Mouse (Mus musculus) thymus, postnatal 14 days (tissue): ENCODE data around the gene Fam209.

Experiments used
- DNase-seq: peaks from one replicate; pipeline ENCODE4 v3.0.0; 2021

Fam209 gene

DNA sequence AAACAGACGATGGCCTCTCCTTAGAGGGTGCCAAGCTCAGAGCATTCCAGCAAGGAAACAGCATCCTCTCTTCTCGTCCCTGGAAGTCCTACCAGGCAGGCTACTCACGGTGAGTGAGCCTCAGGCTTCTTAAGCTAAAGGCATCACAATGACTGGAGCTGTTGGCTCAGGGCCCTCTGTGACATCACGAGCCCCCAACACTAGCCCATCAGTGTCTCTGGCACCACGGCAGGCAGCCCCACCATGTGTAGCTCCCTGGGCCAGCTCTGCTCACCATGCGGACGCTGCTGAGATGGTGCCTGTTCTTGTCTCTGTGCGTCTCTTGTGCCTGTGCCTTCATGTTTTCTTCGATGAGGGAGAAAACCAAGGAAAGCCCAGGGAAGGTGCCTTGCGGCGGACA is at the start of gene Fam209:
Fam209 (plus strand) TSS at position 203 of the 400 bp plus-strand sequence.
- no peak for DNase-seq

- DNase-seq = no peak
These were observed 41.7 kb upstream of the Fam209 start for GRCm38 (mm10) chr2:172430609-172431008.

- peak; percentile 85 for DNase-seq
These were observed 38.6 kb upstream of the Fam209 start for GRCm38 (mm10) chr2:172433746-172434145.

- DNase-seq = no peak
These were observed 34.9 kb upstream of the Fam209 start for GRCm38 (mm10) chr2:172437371-172437952.

DNA sequence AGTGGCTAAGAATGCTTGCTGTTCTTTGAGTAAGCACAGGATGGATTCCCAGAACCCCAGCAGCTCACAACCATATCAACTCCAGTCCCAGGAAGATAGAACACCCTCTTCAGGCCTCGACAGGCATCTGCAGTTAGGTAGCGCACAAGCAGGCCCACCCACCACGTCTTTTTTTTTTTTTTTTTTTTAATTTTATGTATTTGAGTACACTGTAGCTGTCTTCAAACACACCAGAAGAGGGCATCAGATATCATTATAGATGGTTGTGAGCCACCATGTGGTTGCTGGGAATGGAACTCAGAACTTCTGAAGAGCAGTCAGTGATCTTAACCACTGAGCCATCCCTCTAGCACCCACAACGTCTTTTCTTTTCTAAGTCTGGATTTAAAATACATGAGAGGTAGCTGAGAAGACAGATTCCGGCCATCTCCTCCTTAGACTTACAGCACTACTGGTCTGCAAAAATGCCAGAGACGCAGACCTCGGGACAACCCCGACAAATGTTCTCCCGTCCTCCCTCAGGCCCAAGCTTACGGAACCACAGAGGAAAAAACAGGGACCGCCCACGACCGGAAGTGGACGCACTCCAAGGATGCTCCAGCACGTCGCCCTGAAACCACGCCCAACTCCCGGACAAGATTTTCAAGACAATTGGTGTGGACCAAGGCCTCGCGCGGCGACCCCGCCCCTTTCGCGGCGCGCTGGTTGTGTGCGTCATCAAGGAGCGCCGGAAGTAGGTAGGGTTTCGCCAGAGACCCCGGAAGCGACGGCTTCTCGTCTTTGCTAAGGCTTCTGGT is 32.3 kb upstream of the Fam209 start, which contains the start of gene Rtf2:
Rtf2 (plus strand) TSS at position 714 of the 797 bp plus-strand sequence.
- peak; percentile 98 for DNase-seq

DNA sequence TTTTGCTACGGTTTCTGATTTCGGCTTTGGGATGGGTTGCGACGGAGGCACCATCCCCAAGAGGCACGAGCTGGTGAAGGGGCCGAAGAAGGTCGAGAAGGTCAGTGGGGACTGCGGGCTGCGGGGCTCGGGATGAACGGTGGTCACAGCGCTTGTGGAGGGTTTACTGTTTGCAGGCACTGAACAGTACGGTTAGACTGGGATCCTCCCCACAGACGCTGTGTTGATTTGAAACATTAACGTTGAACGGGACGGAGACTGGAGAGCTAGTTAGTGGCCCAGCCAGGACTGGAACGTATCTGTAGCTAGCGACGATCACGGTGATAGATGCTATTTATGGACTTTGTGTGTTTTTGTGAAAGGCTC is 31.7 kb upstream of the Fam209 start:
- no peak for DNase-seq

DNA sequence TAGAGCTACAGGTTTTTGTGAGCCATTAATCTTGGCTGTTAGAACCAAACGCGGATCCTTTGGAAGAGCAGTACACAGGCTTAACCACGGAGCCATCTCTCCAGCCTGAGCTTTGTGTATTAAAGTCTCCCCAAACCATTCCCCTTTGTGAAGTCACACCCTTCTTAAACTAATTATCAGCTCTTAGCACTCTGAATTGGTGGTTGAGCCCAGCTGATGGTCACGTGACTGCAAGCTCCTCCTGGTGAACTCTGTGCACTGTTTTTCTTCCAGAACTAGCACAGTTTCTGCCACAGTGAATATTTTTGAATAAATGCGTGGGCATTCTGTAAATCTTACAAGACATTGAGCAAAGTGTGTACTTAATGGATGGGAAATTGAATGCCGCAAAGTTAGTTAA is 31.1 kb upstream of the Fam209 start:
- DNase-seq = no peak

GRCm38 (mm10) chr2:172445617-172446016 is 26.7 kb upstream of the Fam209 start:
- DNase-seq = no peak

GRCm38 (mm10) chr2:172447317-172447716 is 25.0 kb upstream of the Fam209 start:
- peak; percentile 66 for DNase-seq

GRCm38 (mm10) chr2:172448329-172448728 is 24.0 kb upstream of the Fam209 start:
- no peak for DNase-seq

GRCm38 (mm10) chr2:172450640-172451039 is 21.7 kb upstream of the Fam209 start:
- peak; percentile 51 for DNase-seq

GRCm38 (mm10) chr2:172452031-172452430 is 20.3 kb upstream of the Fam209 start:
- no peak for DNase-seq

GRCm38 (mm10) chr2:172452458-172452857 is 19.9 kb upstream of the Fam209 start:
- no peak for DNase-seq

- no peak for DNase-seq
These were observed 13.8 kb upstream of the Fam209 start, which contains the start of gene Gcnt7 for GRCm38 (mm10) chr2:172458496-172458895. Gcnt7 (minus strand) TSS chr2:172458596.

GRCm38 (mm10) chr2:172460647-172461046 is 11.7 kb upstream of the Fam209 start:
- no peak for DNase-seq

DNA sequence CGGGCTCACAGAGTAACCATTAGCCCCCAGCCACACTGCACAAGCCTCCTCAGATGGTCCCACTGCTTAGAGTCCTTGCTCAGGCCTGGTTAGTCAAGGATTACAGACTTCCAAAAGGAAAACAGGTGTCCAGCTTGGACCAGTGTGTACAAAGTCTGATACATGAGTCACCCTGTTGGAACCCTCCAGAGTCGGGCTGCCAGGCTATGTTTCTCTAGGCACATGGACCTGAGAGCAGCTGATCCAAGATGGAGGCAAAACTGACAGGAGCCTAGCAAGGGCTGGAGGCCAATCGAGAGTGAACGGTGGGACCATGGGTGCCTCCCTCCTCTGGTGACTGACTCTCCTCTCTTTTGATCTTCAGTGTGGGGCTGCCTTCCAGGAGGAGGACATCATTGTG is 9.5 kb upstream of the Fam209 start:
- no peak for DNase-seq

DNA sequence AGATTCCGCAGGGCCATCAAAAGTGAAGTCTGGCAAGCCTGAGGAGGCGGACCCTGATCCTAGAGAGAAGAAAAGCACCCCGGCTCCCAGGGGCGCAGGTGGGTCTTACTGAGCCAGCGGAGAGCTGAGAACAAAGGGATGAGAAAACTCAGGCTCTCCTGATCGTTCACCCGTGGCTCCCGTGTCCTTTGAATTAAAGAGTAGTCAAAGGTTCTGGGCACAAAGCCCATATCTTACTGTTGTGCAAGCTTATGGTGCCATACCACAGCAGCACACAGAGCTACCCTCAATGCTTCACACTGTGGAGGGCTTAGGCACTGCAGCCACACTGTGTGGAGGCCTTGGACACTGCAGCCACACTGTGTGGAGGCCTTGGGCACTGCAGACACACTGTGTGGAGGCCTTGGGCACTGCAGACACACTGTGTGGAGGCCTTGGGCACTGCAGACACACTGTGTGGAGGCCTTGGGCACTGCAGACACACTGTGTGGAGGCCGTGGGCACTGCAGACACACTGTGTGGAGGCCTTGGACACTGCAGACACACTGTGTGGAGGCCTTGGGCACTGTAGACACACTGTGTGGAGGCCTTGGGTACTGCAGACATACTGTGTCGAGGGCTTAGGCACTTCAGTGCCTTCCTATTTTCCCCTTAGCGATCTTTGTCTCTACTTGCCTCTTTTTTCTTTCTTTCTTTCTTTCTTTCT is 5.7 kb upstream of the Fam209 start:
- no peak for DNase-seq

- DNase-seq = no peak
These were observed 5.1 kb upstream of the Fam209 start for GRCm38 (mm10) chr2:172467206-172467605.

DNA sequence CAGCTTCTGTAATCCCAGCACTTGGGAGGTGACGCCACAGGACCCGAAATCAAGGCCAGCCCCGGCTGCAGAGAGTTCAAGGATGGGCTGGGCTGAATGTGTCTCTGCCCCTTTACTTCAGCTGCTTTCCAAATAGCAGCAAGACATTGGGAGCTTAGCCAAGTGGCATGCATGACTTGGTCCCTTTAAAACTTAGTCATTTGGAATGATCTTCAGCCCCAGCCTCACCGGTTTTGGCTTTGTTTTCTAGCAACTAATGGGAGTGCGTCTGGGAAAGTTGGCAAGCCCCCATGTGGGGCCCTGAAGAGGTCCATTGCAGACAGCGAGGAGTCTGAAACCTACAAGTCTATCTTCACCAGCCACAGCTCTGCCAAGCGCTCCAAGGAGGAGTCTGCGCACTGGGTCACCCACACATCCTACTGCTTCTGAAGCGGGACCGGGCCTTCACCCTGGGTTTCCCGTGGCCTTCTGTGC is 3.9 kb upstream of the Fam209 start:
- DNase-seq = no peak

DNA sequence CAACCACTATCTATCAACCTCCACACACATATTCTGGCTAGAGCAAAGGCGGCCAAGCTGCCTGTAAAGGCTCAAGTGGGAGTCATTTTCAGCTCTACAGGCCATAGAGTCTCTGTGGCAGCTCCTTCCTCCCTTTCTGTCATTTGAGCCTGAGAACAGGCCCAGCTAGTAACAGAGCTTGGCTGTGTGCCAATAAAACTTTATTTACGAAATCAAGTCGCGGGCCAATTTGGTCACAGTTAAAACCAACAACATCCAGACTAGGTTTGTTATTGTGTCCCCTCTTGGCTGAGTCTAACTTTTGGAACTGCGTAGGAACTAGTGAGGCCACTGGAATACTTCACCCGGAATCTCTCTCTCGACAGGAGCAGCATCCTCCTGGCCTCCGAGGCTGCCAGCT is 1.3 kb downstream of the Fam209 start:
- DNase-seq = no peak

- DNase-seq = peak; percentile 77
These were observed 2.6 kb downstream of the Fam209 start for GRCm38 (mm10) chr2:172474970-172475369.

GRCm38 (mm10) chr2:172476707-172477260 is 4.5 kb downstream of the Fam209 start:
- DNase-seq = no peak

- DNase-seq = no peak
These were observed 5.0 kb downstream of the Fam209 start for GRCm38 (mm10) chr2:172477350-172477749.
